Mouse (Mus musculus) liver, embryonic 14.5 days (tissue): Measurements from ENCODE around the gene Aup1.

Source experiments
- CTCF ChIP-seq: IDR thresholded peaks from 2 replicates; pipeline ENCODE4 v1.5.1; 2016; ENCODE audit warnings: antibody characterized with exemption, low read depth, control low read depth
- EP300 ChIP-seq: IDR thresholded peaks from 2 replicates; pipeline ENCODE4 v1.6.1; 2016; ENCODE audit warnings: antibody characterized with exemption, low read depth

GRCm38 (mm10) chr6:83077630-83078323 lies 23.5 kb downstream of the Aup1 start, which contains the start of gene Pcgf1:
- TF ChIP-seq CTCF (no peak), EP300 (no peak)
